Mouse (Mus musculus) neural tube, embryonic 14.5 days (tissue): ENCODE data around the gene Camk1d. TPM values are rescaled to one million over a fixed set of nuclear protein-coding genes. Genes with fewer than 3 reads are reported as not detected.

Experiments used
- ATAC-seq: fragments of 200-750 bp; cut with Nextera tagmentation; 2 replicates; pipeline ENCODE4 v1.8.0; 2017; ENCODE audit warnings: low read depth, mild to moderate bottlenecking, moderate TSS enrichment, moderate library complexity
- H3K27ac ChIP-seq: fragments of 300-500 bp; sonication (generic); 2 replicates; pipeline ENCODE4 v1.5.1; 2014; ENCODE audit warnings: low read depth, mild to moderate bottlenecking, control low read depth, low read length, moderate library complexity, mixed read lengths
- H3K27me3 ChIP-seq: fragments of 300-500 bp; sonication (generic); 2 replicates; pipeline ENCODE4 v1.6.1; 2014; ENCODE audit warnings: low read length; ENCODE audit not compliant: control insufficient read depth, insufficient read depth
- H3K36me3 ChIP-seq: fragments of 300-500 bp; sonication (generic); 2 replicates; pipeline ENCODE4 v1.6.1; 2014; ENCODE audit warnings: low read length, mixed read lengths; ENCODE audit not compliant: control insufficient read depth, insufficient read depth
- H3K4me1 ChIP-seq: fragments of 300-500 bp; sonication (generic); 2 replicates; pipeline ENCODE4 v1.6.1; 2014; ENCODE audit warnings: low read length; ENCODE audit not compliant: control insufficient read depth, insufficient read depth
- H3K4me2 ChIP-seq: fragments of 300-500 bp; sonication (generic); 2 replicates; pipeline ENCODE4 v1.6.1; 2014; ENCODE audit warnings: mild to moderate bottlenecking, low read depth, low read length, control low read depth
- H3K4me3 ChIP-seq: fragments of 300-500 bp; sonication (generic); 2 replicates; pipeline ENCODE4 v1.5.1; 2014; ENCODE audit warnings: low read depth, low read length, control low read depth, mixed read lengths
- H3K9ac ChIP-seq: fragments of 300-500 bp; sonication (generic); replicated peaks from 2 replicates; pipeline ENCODE4 v1.6.1; 2014; ENCODE audit warnings: low read depth, mild to moderate bottlenecking, control low read depth, low read length, mixed read lengths
- H3K9me3 ChIP-seq: fragments of 300-500 bp; sonication (generic); 2 replicates; pipeline ENCODE4 v1.6.1; 2016; ENCODE audit warnings: low read length; ENCODE audit not compliant: control insufficient read depth
- WGBS: fragments of 180-500 bp; shearing (Covaris S2); extraction: QIAGEN DNeasy Blood & Tissue Kit; methylation state at CpG from one replicate; pipeline ENCODE4 v1.1.7; 2014; 5-methylcytosine and 5-hydroxymethylcytosine counted together
- polyA plus RNA-seq: library from polyadenylated mRNA; unstranded; fragments of >200 nt; fragmentation: Nextera tagmentation; extraction: Ambion mirVana; gene quantifications from 2 replicates; pipeline ENCODE4 v1.2.1, GENCODE M21; 2014

The Camk1d gene
- polyA plus RNA-seq, 1 experiment from 2014 or later = 9.9 TPM

DNA sequence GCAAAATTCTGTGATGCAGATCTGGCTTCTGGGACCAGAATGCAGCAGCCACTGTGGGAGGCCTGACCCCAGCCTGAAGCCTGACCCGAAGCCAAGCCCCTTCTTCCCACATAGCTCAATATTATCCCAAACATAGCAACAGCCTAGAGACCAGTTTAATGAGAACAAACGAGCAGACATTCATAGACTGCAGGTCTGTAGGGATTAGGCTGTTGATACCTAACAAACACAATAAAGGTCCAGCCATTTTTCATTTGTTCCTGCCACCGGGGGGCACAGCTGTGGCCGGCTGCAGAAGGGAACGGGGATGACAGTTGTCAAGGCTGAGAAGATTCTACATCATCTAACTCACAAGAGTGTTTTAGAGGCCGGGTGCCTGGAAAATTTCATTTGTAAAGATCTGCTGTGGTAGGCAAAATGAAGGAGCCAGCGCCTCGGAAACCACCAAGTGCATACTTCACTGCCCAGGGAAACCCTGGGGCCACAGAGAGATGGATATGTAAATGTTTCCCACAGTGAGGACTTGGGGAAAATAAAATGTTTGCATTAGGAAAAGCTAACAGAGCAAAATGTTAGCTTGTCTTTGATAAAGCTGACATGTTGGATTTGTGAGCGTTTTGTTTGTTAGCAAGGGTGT lies 399.7 kb downstream of the Camk1d start:
- peak; percentile 68; the same call in 1 of the 2 replicates for ATAC-seq

DNA sequence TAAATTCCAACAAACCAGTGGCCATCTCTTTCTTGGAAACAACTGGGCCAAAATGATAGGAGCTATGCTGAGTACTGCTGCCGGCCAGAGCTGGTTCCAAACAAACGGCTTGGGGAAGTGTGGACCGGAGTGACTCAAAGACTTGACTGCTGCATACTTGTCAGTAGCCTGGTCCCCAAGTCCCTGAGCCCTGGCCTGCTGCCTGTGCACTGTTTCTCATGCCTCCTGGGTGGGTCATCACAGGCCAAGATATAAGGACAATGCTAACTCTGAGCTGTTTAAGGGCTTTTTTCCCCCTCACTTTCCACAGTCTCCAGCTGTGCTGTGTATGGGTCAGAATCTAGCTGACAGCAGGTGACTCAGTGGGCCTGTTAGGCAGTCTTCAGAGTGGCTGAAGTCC lies 409.2 kb downstream of the Camk1d start:
- no peak overlapping the region for H3K4me3 ChIP-seq
- no peak overlapping the region for H3K9ac ChIP-seq
- H3K36me3 ChIP-seq = no peaks in the 10 kb centered on the region
- no peak overlapping the region for H3K4me2 ChIP-seq
- H3K27ac ChIP-seq = no peak overlapping the region
- H3K27me3 ChIP-seq = no peaks in the 10 kb centered on the region
- ATAC-seq = no peak
- H3K9me3 ChIP-seq = no peaks in the 10 kb centered on the region
- H3K4me1 ChIP-seq = no peaks in the 10 kb centered on the region
- 95% methylated on average over 3 of the region's 3 CpGs for WGBS

More for the DNA sequence above, 399.7 kb downstream of the Camk1d start:
- H3K27me3 ChIP-seq = no peaks in the 10 kb centered on the region
- H3K9me3 ChIP-seq = no peaks in the 10 kb centered on the region
- H3K27ac ChIP-seq = 0 out of 2 replicates have a peak overlapping the region, but pooled peaks have one; percentile 48
- H3K4me3 ChIP-seq = no peak overlapping the region
- WGBS = 14% methylated on average over 9 of the region's 9 CpGs
- H3K4me2 ChIP-seq = no peak overlapping the region
- H3K9ac ChIP-seq = no peak overlapping the region
- H3K4me1 ChIP-seq = peaks cover 4% of the 10 kb centered on the region; the same call in 1 of the 2 replicates
- H3K36me3 ChIP-seq = no peaks in the 10 kb centered on the region

DNA sequence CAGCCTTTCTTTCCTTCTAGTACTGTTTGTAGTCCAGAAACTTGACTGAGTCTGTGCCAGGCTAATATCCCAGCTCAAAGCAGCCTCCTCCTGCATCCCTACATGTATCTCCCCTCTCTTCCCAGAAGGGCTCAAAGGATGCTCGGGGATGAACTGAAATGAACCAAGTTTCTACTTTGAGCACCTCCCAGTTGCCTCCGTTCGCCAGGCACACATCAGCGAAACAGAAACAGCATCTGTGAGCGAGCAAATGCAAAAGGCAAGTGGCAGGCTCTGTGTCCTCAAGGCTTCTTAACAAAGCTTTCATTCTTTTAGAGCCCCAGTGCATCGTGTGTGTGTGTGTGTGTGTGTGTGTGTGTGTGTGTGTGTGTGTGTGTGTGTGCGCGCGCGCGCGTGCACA lies 409.9 kb downstream of the Camk1d start:
- Histone ChIP-seq H3K4me3 (no peak overlapping the region), H3K9me3 (no peaks in the 10 kb centered on the region), H3K36me3 (no peaks in the 10 kb centered on the region), H3K4me1 (no peaks in the 10 kb centered on the region), H3K27me3 (no peaks in the 10 kb centered on the region), H3K9ac (no peak overlapping the region), H3K27ac (no peak overlapping the region), H3K4me2 (no peak overlapping the region)
- WGBS = 86% methylated on average over 12 of the region's 12 CpGs
- no peak for ATAC-seq

DNA sequence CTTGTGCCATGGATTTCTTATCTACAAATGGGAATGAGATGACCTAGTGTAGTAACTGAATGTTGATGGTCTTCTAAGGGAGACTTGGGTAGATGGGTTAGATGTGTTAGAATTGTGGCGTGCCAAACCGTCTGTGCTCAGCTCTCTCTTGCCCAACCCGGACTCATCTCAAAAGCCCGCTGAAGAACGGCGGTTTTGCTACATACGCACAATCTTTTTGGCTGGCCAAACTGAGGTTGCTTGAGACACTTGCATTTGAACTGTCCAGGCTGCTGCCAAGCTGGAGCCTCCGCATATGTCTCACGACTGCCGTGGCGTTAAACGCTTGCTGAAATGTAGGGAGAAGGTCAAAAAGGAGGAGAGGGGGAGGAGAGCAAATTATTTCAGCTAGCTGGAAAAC lies 413.0 kb downstream of the Camk1d start:
- H3K4me3 ChIP-seq = no peak overlapping the region
- WGBS = 92% methylated on average over 12 of the region's 12 CpGs
- no peaks in the 10 kb centered on the region for H3K36me3 ChIP-seq

DNA sequence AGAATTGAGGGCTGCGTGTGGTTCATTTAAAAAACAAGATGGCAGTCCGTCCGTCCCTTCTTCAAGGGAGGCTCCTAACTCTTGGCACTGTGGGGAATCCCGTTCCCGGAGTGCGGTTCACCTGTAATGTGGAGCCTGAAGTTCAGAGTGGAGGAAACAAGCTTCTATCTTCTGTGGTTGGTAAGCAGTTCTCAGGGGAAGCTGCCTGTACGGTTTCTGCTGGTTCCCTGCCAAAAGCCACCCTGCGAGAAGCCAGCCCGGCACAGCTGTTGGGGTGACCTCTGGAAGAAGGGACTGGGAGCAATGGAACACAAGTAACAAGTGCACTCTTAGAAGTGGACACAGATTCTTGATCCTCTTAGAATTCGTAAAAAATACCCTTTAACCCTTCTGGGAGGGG lies 416.2 kb downstream of the Camk1d start:
- WGBS = 85% methylated on average over 10 of the region's 10 CpGs
- ATAC-seq = no peak
- H3K9ac ChIP-seq = no peak overlapping the region
- H3K27me3 ChIP-seq = no peaks in the 10 kb centered on the region
- H3K36me3 ChIP-seq = no peaks in the 10 kb centered on the region
- no peak overlapping the region for H3K4me2 ChIP-seq
- no peak overlapping the region for H3K27ac ChIP-seq
- H3K4me3 ChIP-seq = no peak overlapping the region
- no peaks in the 10 kb centered on the region for H3K4me1 ChIP-seq
- H3K9me3 ChIP-seq = no peaks in the 10 kb centered on the region

More for the DNA sequence above, 413.0 kb downstream of the Camk1d start:
- Histone ChIP-seq H3K4me2 (no peak overlapping the region), H3K27ac (no peak overlapping the region), H3K9ac (no peak overlapping the region), H3K9me3 (no peaks in the 10 kb centered on the region), H3K4me1 (no peaks in the 10 kb centered on the region), H3K27me3 (no peaks in the 10 kb centered on the region)
- ATAC-seq = no peak

DNA sequence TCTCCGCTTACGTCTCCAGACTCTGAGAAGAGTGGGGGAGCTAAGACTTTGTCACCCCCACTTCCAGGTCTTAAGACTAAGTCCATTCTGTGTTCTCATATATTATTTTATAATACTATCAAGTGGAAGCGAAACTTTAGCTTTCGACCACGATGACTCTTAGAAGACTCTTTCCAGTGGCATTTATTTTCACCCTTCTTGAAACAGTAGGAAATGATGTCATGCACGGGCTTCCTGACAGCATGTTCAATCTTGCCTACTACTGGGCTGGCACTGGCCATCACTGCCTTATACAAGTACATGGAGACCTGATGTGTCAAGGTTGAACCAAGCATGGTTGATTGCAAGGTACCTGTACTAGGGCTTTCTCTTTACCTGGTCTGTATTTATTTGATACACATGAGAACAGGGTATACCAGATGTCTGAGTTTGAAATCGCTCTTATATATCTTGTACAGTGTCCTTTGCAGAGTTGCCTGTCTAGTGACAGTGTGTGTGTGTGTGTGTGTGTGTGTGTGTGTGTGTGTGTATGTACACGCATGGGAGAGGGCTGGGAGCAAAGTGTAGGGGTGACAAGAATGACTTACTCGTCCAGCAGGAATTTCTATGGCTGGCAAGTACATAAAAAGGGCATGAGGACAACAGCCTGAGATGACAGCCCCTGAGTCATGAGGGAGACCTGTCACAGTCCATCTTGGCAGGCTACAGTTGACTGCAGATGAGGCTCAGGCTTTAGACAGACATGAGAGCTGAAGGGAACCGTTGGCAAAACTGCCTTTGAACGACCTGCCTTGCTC lies 417.4 kb downstream of the Camk1d start:
- Histone ChIP-seq H3K36me3 (no peaks in the 10 kb centered on the region), H3K4me2 (no peak overlapping the region), H3K4me3 (no peak overlapping the region), H3K9ac (no peak overlapping the region), H3K27ac (no peak overlapping the region), H3K27me3 (no peaks in the 10 kb centered on the region), H3K4me1 (no peaks in the 10 kb centered on the region), H3K9me3 (no peaks in the 10 kb centered on the region)
- no peak for ATAC-seq
- WGBS = 92% methylated on average over 11 of the region's 11 CpGs

DNA sequence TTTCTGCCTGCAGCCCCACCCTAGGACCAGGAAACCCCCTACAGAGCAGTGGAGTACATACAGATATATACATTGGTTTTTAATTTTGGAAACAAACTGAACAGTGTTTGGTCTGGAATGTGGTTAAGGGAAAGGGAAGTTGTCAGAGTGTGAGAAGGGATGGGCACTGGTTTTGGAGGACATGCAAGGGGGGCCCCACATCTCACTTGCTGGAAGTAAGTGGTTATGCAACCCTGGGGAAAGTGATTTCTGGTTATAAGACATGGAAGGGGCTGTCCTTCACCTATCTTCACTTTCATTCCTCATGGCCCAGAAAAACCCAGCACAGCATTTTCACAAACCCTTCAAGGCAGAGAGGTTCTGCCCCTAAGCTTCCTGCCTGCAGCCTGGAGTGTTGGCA lies 419.2 kb downstream of the Camk1d start:
- no peaks in the 10 kb centered on the region for H3K4me1 ChIP-seq
- no peaks in the 10 kb centered on the region for H3K27me3 ChIP-seq

DNA sequence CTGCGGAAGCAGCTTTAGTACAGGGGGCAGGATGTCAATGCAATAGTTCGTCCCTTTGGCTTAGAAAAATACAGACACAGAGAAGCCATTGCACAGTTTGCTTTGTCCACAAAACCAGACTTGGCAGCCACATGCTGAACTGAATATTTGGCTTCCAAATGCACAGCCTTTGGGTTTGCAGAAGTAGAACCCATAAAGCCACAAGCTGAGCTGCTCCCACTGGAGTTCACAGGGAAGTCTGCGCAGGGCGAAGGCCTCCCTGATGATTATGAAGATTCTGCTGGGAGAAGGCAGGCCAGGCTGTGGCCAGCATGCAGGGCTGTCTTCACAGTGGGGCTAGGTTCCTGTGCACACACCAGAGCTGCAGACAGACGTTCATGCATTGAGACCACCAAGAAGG lies 419.9 kb downstream of the Camk1d start:
- Histone ChIP-seq H3K36me3 (no peaks in the 10 kb centered on the region), H3K27me3 (no peaks in the 10 kb centered on the region), H3K9ac (no peak overlapping the region), H3K4me2 (no peak overlapping the region), H3K27ac (no peak overlapping the region), H3K4me1 (no peaks in the 10 kb centered on the region), H3K4me3 (no peak overlapping the region), H3K9me3 (no peaks in the 10 kb centered on the region)
- WGBS = 79% methylated on average over 5 of the region's 5 CpGs
- no peak for ATAC-seq

More for the DNA sequence above, 419.2 kb downstream of the Camk1d start:
- H3K9ac ChIP-seq = no peak overlapping the region
- no peak overlapping the region for H3K4me3 ChIP-seq
- ATAC-seq = no peak
- no peak overlapping the region for H3K4me2 ChIP-seq
- no peaks in the 10 kb centered on the region for H3K36me3 ChIP-seq
- no peaks in the 10 kb centered on the region for H3K9me3 ChIP-seq
- no peak overlapping the region for H3K27ac ChIP-seq

DNA sequence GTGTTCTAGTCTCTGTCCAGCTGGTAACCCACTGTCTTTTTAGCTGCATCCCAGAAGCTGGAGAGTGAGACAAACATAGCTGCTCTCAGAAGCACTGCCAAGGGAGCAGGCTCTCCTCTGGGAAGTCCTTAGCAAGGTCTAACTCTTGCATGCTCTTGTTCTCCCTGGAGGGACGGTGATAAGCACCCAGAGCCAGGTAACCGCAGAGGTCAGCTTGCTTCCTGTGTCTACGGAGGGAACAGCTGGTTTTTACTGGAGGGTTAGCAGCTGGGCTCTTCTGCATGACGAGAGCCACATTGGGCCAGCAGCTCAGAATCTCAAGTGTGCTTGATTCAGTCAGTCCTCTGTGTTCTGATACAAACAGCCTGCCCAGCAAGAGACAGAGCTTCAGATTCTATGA lies 425.7 kb downstream of the Camk1d start:
- WGBS = 85% methylated on average over 4 of the region's 4 CpGs

More for the DNA sequence above, 425.7 kb downstream of the Camk1d start:
- no peaks in the 10 kb centered on the region for H3K4me1 ChIP-seq
- no peak overlapping the region for H3K4me3 ChIP-seq
- H3K9me3 ChIP-seq = no peaks in the 10 kb centered on the region
- ATAC-seq = no peak
- no peaks in the 10 kb centered on the region for H3K36me3 ChIP-seq
- H3K27ac ChIP-seq = no peak overlapping the region
- H3K4me2 ChIP-seq = no peak overlapping the region
- no peaks in the 10 kb centered on the region for H3K27me3 ChIP-seq
- no peak overlapping the region for H3K9ac ChIP-seq
